23 mouse cellular contexts compared by ENCODE assay signal in genomic region chr10:11025764-11026518, GRCm38 (mm10). TPM values are rescaled to one million over a fixed set of nuclear protein-coding genes. Genes with fewer than 3 reads are reported as not detected.
DNase-seq lines count a peak whose midpoint lies in the region; ATAC-seq and TF ChIP-seq lines count a peak whose summit lies in the region.
"Had no signal": no experiment of that assay in that cellular context is flagged by ENCODE, and none has a peak within 500 bp of the region (broad histone marks: within the 10 kb centered on the region; RNA-seq: fewer than 3 reads in every experiment).

No protein-coding gene starts in this region.

- WGBS in forebrain, embryonic 11.5 days: 38% methylated on average over 6 of the region's 6 CpGs
- 59% methylated on average over 6 of the region's 6 CpGs for WGBS in forebrain, embryonic 10.5 days
- WGBS in hindbrain, embryonic 15.5 days: 18% methylated on average over 6 of the region's 6 CpGs
- WGBS in midbrain, embryonic 14.5 days: 13% methylated on average over 6 of the region's 6 CpGs

- no peaks in the 10 kb centered on the region for H3K9me3 ChIP-seq in forebrain, embryonic 11.5 days (ENCODE audit: control insufficient read depth, low read length)
- H3K9me3 ChIP-seq in forebrain, embryonic 10.5 days: no peaks in the 10 kb centered on the region
- H3K9me3 ChIP-seq in hindbrain, embryonic 15.5 days: no peaks in the 10 kb centered on the region
- no peaks in the 10 kb centered on the region for H3K9me3 ChIP-seq in midbrain, embryonic 14.5 days (ENCODE audit: control insufficient read depth, low read length)
- H3K9me3 ChIP-seq: limb, embryonic 10.5 days; lung, embryonic 15.5 days; stomach, embryonic 15.5 days had no signal

- no peaks in the 10 kb centered on the region for H3K27me3 ChIP-seq in forebrain, embryonic 11.5 days (ENCODE audit: control insufficient read depth, insufficient read depth, low read length)
- no peaks in the 10 kb centered on the region for H3K27me3 ChIP-seq in forebrain, embryonic 10.5 days (ENCODE audit: poor library complexity, severe bottlenecking)
- H3K27me3 ChIP-seq in hindbrain, embryonic 15.5 days: no peaks in the 10 kb centered on the region
- H3K27me3 ChIP-seq in midbrain, embryonic 14.5 days (ENCODE audit: control insufficient read depth, insufficient read depth, low read length): no peaks in the 10 kb centered on the region
- H3K27me3 ChIP-seq: heart, embryonic 13.5 days; lung, embryonic 15.5 days; stomach, embryonic 15.5 days had no signal

- no peak overlapping the region for H3K9ac ChIP-seq in forebrain, embryonic 11.5 days (ENCODE audit: low read length)
- no peak overlapping the region for H3K9ac ChIP-seq in hindbrain, embryonic 15.5 days
- no peak overlapping the region for H3K9ac ChIP-seq in midbrain, embryonic 14.5 days (replicated peaks; ENCODE audit: low read length)
- H3K9ac ChIP-seq: heart, embryonic 13.5 days; lung, embryonic 15.5 days; stomach, embryonic 15.5 days had no signal

- TF ChIP-seq POLR2A in brain, embryonic 14.5 days (IDR thresholded peaks at IDR 0.05; ENCODE audit: borderline replicate concordance, extremely low read depth, insufficient read depth, insufficient read length, poor library complexity, severe bottlenecking): no peak

- ATAC-seq in forebrain, embryonic 11.5 days (replicated peaks; ENCODE audit: low FRiP score): peak; percentile 55; the same call in 1 of the 2 replicates
- ATAC-seq in hindbrain, embryonic 15.5 days (ENCODE audit: low FRiP score, low read depth): peak; percentile 73
- peak; percentile 48; the same call in 1 of the 2 replicates for ATAC-seq in midbrain, embryonic 14.5 days (ENCODE audit: low FRiP score, low TSS enrichment)

- no peak for DNase-seq in forebrain, embryonic 11.5 days (ENCODE audit: low spot score)
- no peak for DNase-seq in forebrain, embryonic 10.5 days (ENCODE audit: extremely low spot score, low spot score)
- DNase-seq in brain, embryonic 14.5 days (ENCODE audit: low read depth): peak; percentile 51
- DNase-seq in midbrain, embryonic 14.5 days: peak; percentile 53
- no peak for DNase-seq in T-cell, adult 2 months (ENCODE audit: low spot score)
- DNase-seq in cerebellum, postnatal 4 days (ENCODE audit: low spot score in 2 of 2): no peak
- no peak for DNase-seq in cerebellum, postnatal 14 days
- DNase-seq: adrenal gland, postnatal 10 days; cerebellum, adult 11-12 months; embryo, embryonic 11 days; gastrocnemius, postnatal 25 days; kidney, adult 11 months; right cerebral cortex, postnatal 14 days; thymus, adult 2 months had no signal

- H3K27ac ChIP-seq in forebrain, embryonic 11.5 days (ENCODE audit: low read depth, low read length): no peak overlapping the region
- H3K27ac ChIP-seq in forebrain, embryonic 10.5 days: no peak overlapping the region
- peak overlapping the region; percentile 35; the same call in 1 of the 2 replicates for H3K27ac ChIP-seq in hindbrain, embryonic 15.5 days (replicated peaks)
- peak overlapping the region; percentile 37; the same call in 1 of the 2 replicates for H3K27ac ChIP-seq in midbrain, embryonic 14.5 days (replicated peaks; ENCODE audit: low read depth, low read length)
- H3K27ac ChIP-seq: heart, embryonic 13.5 days; kidney, postnatal 0 days; limb, embryonic 10.5 days; lung, embryonic 15.5 days; macrophage; stomach, embryonic 15.5 days had no signal

- no peak overlapping the region for H3K4me3 ChIP-seq in forebrain, embryonic 11.5 days (ENCODE audit: low read depth, low read length)
- H3K4me3 ChIP-seq in forebrain, embryonic 10.5 days: no peak overlapping the region
- no peak overlapping the region for H3K4me3 ChIP-seq in hindbrain, embryonic 15.5 days
- H3K4me3 ChIP-seq in midbrain, embryonic 14.5 days (replicated peaks; ENCODE audit: low read depth, low read length): no peak overlapping the region
- H3K4me3 ChIP-seq: heart, embryonic 13.5 days; limb, embryonic 10.5 days; lung, embryonic 15.5 days; myocyte; stomach, embryonic 15.5 days had no signal

- H3K4me1 ChIP-seq in forebrain, embryonic 11.5 days (replicated peaks; ENCODE audit: control insufficient read depth, insufficient read depth, low read length): no peaks in the 10 kb centered on the region; the same call in 1 of the 2 replicates
- peaks cover 12% of the 10 kb centered on the region for H3K4me1 ChIP-seq in forebrain, embryonic 10.5 days
- peaks cover 9% of the 10 kb centered on the region; the same call in 1 of the 2 replicates for H3K4me1 ChIP-seq in hindbrain, embryonic 15.5 days (replicated peaks)
- peaks cover 4% of the 10 kb centered on the region; the same call in 1 of the 2 replicates for H3K4me1 ChIP-seq in midbrain, embryonic 14.5 days (ENCODE audit: control insufficient read depth, insufficient read depth, low read length)
- H3K4me1 ChIP-seq: heart, embryonic 13.5 days; limb, embryonic 10.5 days; lung, embryonic 15.5 days; stomach, embryonic 15.5 days had no signal

- no peak for TF ChIP-seq CTCF in brain, embryonic 14.5 days (IDR thresholded peaks at IDR 0.05; ENCODE audit: borderline replicate concordance, extremely low read depth, insufficient read depth, insufficient read length)

- H3K4me2 ChIP-seq in forebrain, embryonic 11.5 days (ENCODE audit: low read depth, low read length, severe bottlenecking): no peak overlapping the region
- no peak overlapping the region for H3K4me2 ChIP-seq in hindbrain, embryonic 15.5 days
- no peak overlapping the region for H3K4me2 ChIP-seq in midbrain, embryonic 14.5 days (ENCODE audit: low read length)
- H3K4me2 ChIP-seq: heart, embryonic 13.5 days; liver, embryonic 11.5 days; lung, embryonic 15.5 days; stomach, embryonic 15.5 days had no signal

- no peaks in the 10 kb centered on the region for H3K36me3 ChIP-seq in forebrain, embryonic 11.5 days (ENCODE audit: control insufficient read depth, insufficient read depth, low read length)
- H3K36me3 ChIP-seq in forebrain, embryonic 10.5 days (replicated peaks): no peaks in the 10 kb centered on the region
- H3K36me3 ChIP-seq in hindbrain, embryonic 15.5 days: no peaks in the 10 kb centered on the region
- no peaks in the 10 kb centered on the region for H3K36me3 ChIP-seq in midbrain, embryonic 14.5 days (ENCODE audit: control insufficient read depth, insufficient read depth, low read length)
- H3K36me3 ChIP-seq: heart, embryonic 13.5 days; limb, embryonic 10.5 days; lung, embryonic 15.5 days; stomach, embryonic 15.5 days had no signal

RNA-seq across cellular contexts. Expression of gene Grm1, which starts 56.2 kb away (rescaled TPM):
- polyA plus RNA-seq in forebrain, embryonic 11.5 days (2014; fragmentation: Nextera tagmentation; extraction: Ambion mirVana): 0.39 and 0.64 TPM in 2 replicates
- polyA plus RNA-seq in forebrain, embryonic 10.5 days (2016; fragmentation: Nextera tagmentation; extraction: Ambion mirVana): 0.10 TPM in 1 of 2 replicates, not detected in the other
- polyA plus RNA-seq in brain, embryonic 14.5 days (2012; rRNA removed): 5.2 and 7.0 TPM in 2 replicates
- polyA plus RNA-seq in hindbrain, embryonic 15.5 days (2015; fragmentation: Nextera tagmentation; extraction: Ambion mirVana): 9.9 and 10.7 TPM in 2 replicates
- 5.1 and 8.0 TPM in 2 replicates for polyA plus RNA-seq in midbrain, embryonic 14.5 days (2014; fragmentation: Nextera tagmentation; extraction: Ambion mirVana)
- polyA plus RNA-seq: kidney, postnatal 0 days; limb, embryonic 10.5 days; lung, embryonic 15.5 days; macrophage had no signal

Comparison
In these comparisons a context has a peak if more than half of its experiments do, and no peak if none do; other contexts are left out.
1. DNase-seq: peak in brain, embryonic 14.5 days (single experiment) and midbrain, embryonic 14.5 days (single experiment); none in forebrain, embryonic 11.5 days (single experiment), forebrain, embryonic 10.5 days (single experiment), T-cell, adult 2 months (single experiment), cerebellum, postnatal 4 days (0 of 2) and cerebellum, postnatal 14 days (0 of 2).
2. H3K27ac ChIP-seq: peak in hindbrain, embryonic 15.5 days (single experiment) and midbrain, embryonic 14.5 days (single experiment); none in forebrain, embryonic 11.5 days (single experiment) and forebrain, embryonic 10.5 days (single experiment).
3. Peak in every context shown above with its lines, with median percentiles within 50 percentile points of each other: ATAC-seq.